Mouse (Mus musculus): Measurements from ENCODE around the gene Erbb4. TPM values are rescaled to one million over a fixed set of nuclear protein-coding genes. Genes with fewer than 3 reads are reported as not detected.

The Erbb4 gene
- polyA plus RNA-seq, 1 experiment, result not detected

GRCm38 (mm10) chr1:68142562-68143350 is 965.1 kb downstream of the Erbb4 start:
- DNase-seq (ENCODE audit: low read depth, low spot score), result no peak
- 58% methylated on average over 7 of the region's 7 CpGs for WGBS

GRCm38 (mm10) chr1:68134943-68135342 is 972.9 kb downstream of the Erbb4 start:
- no peak for DNase-seq (ENCODE audit: low read depth, low spot score)

GRCm38 (mm10) chr1:68134450-68134849 is 973.4 kb downstream of the Erbb4 start:
- 72% methylated on average over 2 of the region's 2 CpGs for WGBS
- DNase-seq (ENCODE audit: low read depth, low spot score), result no peak

GRCm38 (mm10) chr1:68123541-68123940 is 984.3 kb downstream of the Erbb4 start:
- no peak for DNase-seq (ENCODE audit: low read depth, low spot score)
- WGBS, result 79% methylated on average over 2 of the region's 2 CpGs

GRCm38 (mm10) chr1:68120364-68120763 is 987.5 kb downstream of the Erbb4 start:
- WGBS, result 75% methylated on average over 7 of the region's 7 CpGs
- DNase-seq (ENCODE audit: low read depth, low spot score), result no peak

GRCm38 (mm10) chr1:68115721-68116120 is 992.1 kb downstream of the Erbb4 start:
- WGBS, result 73% methylated on average over 5 of the region's 5 CpGs

GRCm38 (mm10) chr1:68106543-68106860 is 1001.4 kb downstream of the Erbb4 start:
- no peak for DNase-seq (ENCODE audit: low read depth, low spot score)
- WGBS, result 84% methylated on average over 3 of the region's 3 CpGs

More at GRCm38 (mm10) chr1:68115721-68116120, 992.1 kb downstream of the Erbb4 start:
- no peak for DNase-seq (ENCODE audit: low read depth, low spot score)

GRCm38 (mm10) chr1:68105834-68106542 is 1001.9 kb downstream of the Erbb4 start:
- WGBS, result 57% methylated on average over 7 of the region's 7 CpGs
- no peak for DNase-seq (ENCODE audit: low read depth, low spot score)

GRCm38 (mm10) chr1:68089623-68090022 is 1018.2 kb downstream of the Erbb4 start:
- WGBS, result 88% methylated on average over 1 of the region's 1 CpGs
- no peak for DNase-seq (ENCODE audit: low read depth, low spot score)

GRCm38 (mm10) chr1:68056494-68056893 is 1051.4 kb downstream of the Erbb4 start:
- WGBS, result 60% methylated on average over 4 of the region's 4 CpGs
- no peak for DNase-seq (ENCODE audit: low read depth, low spot score)

- WGBS, result 73% methylated on average over 3 of the region's 3 CpGs
- no peak for DNase-seq (ENCODE audit: low read depth, low spot score)
These were observed 1053.1 kb downstream of the Erbb4 start for GRCm38 (mm10) chr1:68054715-68055114.

GRCm38 (mm10) chr1:68049856-68050255 is 1058.0 kb downstream of the Erbb4 start:
- WGBS, result 46% methylated on average over 6 of the region's 6 CpGs

GRCm38 (mm10) chr1:68047139-68047538 is 1060.7 kb downstream of the Erbb4 start:
- WGBS, result 27% methylated on average over 5 of the region's 5 CpGs
- DNase-seq (ENCODE audit: low read depth, low spot score), result no peak

More at GRCm38 (mm10) chr1:68049856-68050255, 1058.0 kb downstream of the Erbb4 start:
- no peak for DNase-seq (ENCODE audit: low read depth, low spot score)

- 11% methylated on average over 7 of the region's 7 CpGs for WGBS
- DNase-seq (ENCODE audit: low read depth, low spot score), result no peak
These were observed 1061.3 kb downstream of the Erbb4 start for GRCm38 (mm10) chr1:68046551-68046970.

GRCm38 (mm10) chr1:68024086-68024940 is 1083.5 kb downstream of the Erbb4 start:
- no peak for DNase-seq (ENCODE audit: low read depth, low spot score)

GRCm38 (mm10) chr1:68020020-68020419 is 1087.8 kb downstream of the Erbb4 start:
- WGBS, result 89% methylated on average over 1 of the region's 1 CpGs
- DNase-seq (ENCODE audit: low read depth, low spot score), result no peak

- 81% methylated on average over 3 of the region's 3 CpGs for WGBS
- DNase-seq (ENCODE audit: low read depth, low spot score), result no peak
These were observed 1088.2 kb downstream of the Erbb4 start for GRCm38 (mm10) chr1:68019618-68020017.
